Mouse (Mus musculus) heart, postnatal 0 days (tissue): ENCODE measurements around the gene Gm42906. TPM values are rescaled to one million over a fixed set of nuclear protein-coding genes. Genes with fewer than 3 reads are reported as not detected.

Experiments used
- ATAC-seq: fragments of 200-750 bp; cut with Nextera tagmentation; 2 replicates; pipeline ENCODE4 v1.8.0; 2017; ENCODE audit warnings: low read depth, moderate number of reproducible peaks, moderate library complexity; ENCODE audit not compliant: insufficient read depth
- DNase-seq: peaks from one replicate; pipeline ENCODE4 v3.0.0-alpha.2; 2016; ENCODE audit warnings: low spot score
- H3K27ac ChIP-seq: fragments of 300-500 bp; sonication (generic); 2 replicates; pipeline ENCODE4 v1.5.1; 2014; ENCODE audit warnings: low read depth, mild to moderate bottlenecking
- H3K27me3 ChIP-seq: fragments of 300-500 bp; sonication (generic); 2 replicates; pipeline ENCODE4 v1.6.1; 2014; ENCODE audit warnings: low read length, mixed read lengths; ENCODE audit not compliant: control insufficient read depth, insufficient read depth
- H3K36me3 ChIP-seq: fragments of 300-500 bp; sonication (generic); replicated peaks from 2 replicates; pipeline ENCODE4 v1.6.1; 2014; ENCODE audit warnings: low read length, mixed read lengths; ENCODE audit not compliant: control insufficient read depth, insufficient read depth
- H3K4me1 ChIP-seq: fragments of 300-500 bp; sonication (generic); 2 replicates; pipeline ENCODE4 v1.6.1; 2014; ENCODE audit warnings: antibody characterized with exemption; ENCODE audit not compliant: control insufficient read depth, insufficient read depth
- H3K4me2 ChIP-seq: fragments of 300-500 bp; sonication (generic); 2 replicates; pipeline ENCODE4 v1.6.1; 2014; ENCODE audit warnings: low read depth, mild to moderate bottlenecking, low read length, moderate library complexity
- H3K4me3 ChIP-seq: fragments of 300-500 bp; sonication (generic); 2 replicates; pipeline ENCODE4 v1.5.1; 2014; ENCODE audit warnings: low read depth, low read length
- H3K9ac ChIP-seq: fragments of 300-500 bp; sonication (generic); replicated peaks from 2 replicates; pipeline ENCODE4 v1.6.1; 2014; ENCODE audit warnings: low read depth, low read length, mixed read lengths
- H3K9me3 ChIP-seq: fragments of 300-500 bp; sonication (generic); replicated peaks from 2 replicates; pipeline ENCODE4 v1.6.1; 2016; ENCODE audit warnings: low read length; ENCODE audit not compliant: control insufficient read depth
- CTCF ChIP-seq: IDR thresholded peaks from 2 replicates; pipeline ENCODE4 v1.5.1; 2016; ENCODE audit warnings: antibody characterized with exemption, control low read depth, low read depth
- EP300 ChIP-seq: IDR thresholded peaks from 2 replicates; pipeline ENCODE4 v1.6.1; 2016; ENCODE audit warnings: antibody characterized with exemption, low read depth
- WGBS: fragments of 180-500 bp; shearing (Covaris S2); extraction: QIAGEN DNeasy Blood & Tissue Kit; methylation state at CpG from one replicate; pipeline ENCODE4 v1.1.7; 2014; 5-methylcytosine and 5-hydroxymethylcytosine counted together
- polyA plus RNA-seq: library from polyadenylated mRNA; unstranded; fragments of >200 nt; fragmentation: Nextera tagmentation; extraction: Ambion mirVana; gene quantifications from 2 replicates; pipeline ENCODE4 v1.2.1, GENCODE M21; 2015
- total RNA-seq: library from RNA; depleted of rRNA; stranded (reverse); fragments of >200 nt; gene quantifications from 2 replicates; pipeline ENCODE4 v1.2.3, GENCODE M21; 2014; ENCODE audit warnings: low replicate concordance

Gene Gm42906
- total and polyA plus RNA-seq, 2 experiments from 2014 or later: not detected

DNA sequence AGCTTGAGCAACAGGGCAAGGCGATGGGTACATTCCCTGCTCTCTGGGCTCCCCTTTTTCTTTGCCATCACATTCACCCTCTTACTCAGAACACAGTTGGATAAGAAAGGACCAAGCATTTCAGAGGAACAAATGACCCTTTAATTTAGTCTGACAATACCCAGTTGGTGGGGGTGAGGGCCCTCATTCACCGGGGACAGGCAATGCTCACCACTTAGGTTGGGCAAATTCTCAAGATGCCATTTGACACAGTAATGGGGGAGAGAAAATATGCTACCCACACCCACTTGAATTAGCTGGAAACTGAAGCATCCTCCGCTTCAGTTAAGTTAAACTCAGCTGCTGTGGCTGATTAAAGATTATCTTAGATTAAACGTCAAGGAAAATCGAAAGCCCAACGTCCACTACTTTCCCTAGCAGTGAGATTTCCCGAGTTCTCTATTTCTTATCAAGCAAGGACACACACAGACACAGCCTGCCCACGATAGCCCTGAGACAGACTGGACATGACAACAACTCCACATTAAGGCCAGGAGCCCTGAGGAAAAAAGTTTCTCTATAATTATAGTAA is 242.6 kb downstream of the Gm42906 start:
- DNase-seq (no peak), ATAC-seq (no peak)
- Histone ChIP-seq H3K4me2 (no peak overlapping the region), H3K27me3 (no peaks in the 10 kb centered on the region), H3K27ac (no peak overlapping the region), H3K36me3 (no peaks in the 10 kb centered on the region), H3K4me3 (no peak overlapping the region), H3K9me3 (no peaks in the 10 kb centered on the region), H3K4me1 (peaks cover 13% of the 10 kb centered on the region; the same call in 1 of the 2 replicates), H3K9ac (no peak overlapping the region)
- TF ChIP-seq EP300: no peak
- TF ChIP-seq CTCF: no peak
- WGBS: 32% methylated on average over 8 of the region's 8 CpGs

GRCm38 (mm10) chr5:151183656-151184240 is 244.2 kb downstream of the Gm42906 start:
- DNase-seq (peak; percentile 34), ATAC-seq (0 out of 2 replicates have a peak, but pooled peaks have one; percentile 36)
- Histone ChIP-seq H3K4me3 (no peak overlapping the region), H3K9ac (no peak overlapping the region), H3K27ac (peak overlapping the region; percentile 16; the same call in 1 of the 2 replicates), H3K4me2 (peak overlapping the region; percentile 31; the same call in 1 of the 2 replicates), H3K27me3 (no peaks in the 10 kb centered on the region), H3K4me1 (peaks cover 13% of the 10 kb centered on the region; the same call in 1 of the 2 replicates), H3K9me3 (no peaks in the 10 kb centered on the region), H3K36me3 (no peaks in the 10 kb centered on the region)
- 49% methylated on average over 11 of the region's 11 CpGs for WGBS
- TF ChIP-seq EP300: no peak
- TF ChIP-seq CTCF: no peak

DNA sequence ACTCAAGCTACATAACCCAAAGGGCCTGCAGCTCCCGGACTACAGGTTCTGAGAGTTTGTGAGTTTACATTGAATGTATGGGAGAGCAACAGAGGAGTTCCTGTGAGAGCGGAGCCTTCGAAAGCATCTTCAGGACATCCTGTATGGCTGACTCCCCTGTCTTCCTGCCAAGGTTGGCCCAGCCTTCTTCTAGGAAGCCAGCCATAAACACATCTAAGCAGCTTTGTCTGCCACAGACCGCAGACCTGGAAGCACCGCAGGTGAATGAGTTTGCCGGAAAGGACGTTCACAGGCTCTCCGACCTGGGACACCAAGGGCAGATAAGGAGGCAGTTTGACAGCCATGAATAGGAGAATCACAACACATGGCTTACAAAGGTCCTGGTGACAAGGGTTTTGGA is 246.7 kb downstream of the Gm42906 start:
- Histone ChIP-seq H3K27me3 (no peaks in the 10 kb centered on the region), H3K4me3 (no peak overlapping the region), H3K27ac (no peak overlapping the region), H3K4me1 (peaks cover 6% of the 10 kb centered on the region; the same call in 1 of the 2 replicates), H3K4me2 (no peak overlapping the region), H3K9ac (no peak overlapping the region), H3K36me3 (no peaks in the 10 kb centered on the region), H3K9me3 (no peaks in the 10 kb centered on the region)
- DNase-seq (no peak), ATAC-seq (no peak)
- TF ChIP-seq CTCF (no peak), EP300 (no peak)
- WGBS: 79% methylated on average over 8 of the region's 8 CpGs

- no peaks in the 10 kb centered on the region for H3K27me3 ChIP-seq
- WGBS: 73% methylated on average over 9 of the region's 9 CpGs
- no peak overlapping the region for H3K9ac ChIP-seq
- DNase-seq: no peak
- H3K27ac ChIP-seq: no peak overlapping the region
- H3K36me3 ChIP-seq: no peaks in the 10 kb centered on the region
- no peak for ATAC-seq
- no peak overlapping the region for H3K4me3 ChIP-seq
- TF ChIP-seq CTCF (no peak), EP300 (no peak)
- H3K4me1 ChIP-seq: peaks cover 16% of the 10 kb centered on the region
- H3K4me2 ChIP-seq: no peak overlapping the region
- no peaks in the 10 kb centered on the region for H3K9me3 ChIP-seq
These were observed 247.7 kb downstream of the Gm42906 start for GRCm38 (mm10) chr5:151180176-151180785.

- TF ChIP-seq EP300: no peak
- TF ChIP-seq CTCF: no peak
- H3K27me3 ChIP-seq: no peaks in the 10 kb centered on the region
- no peak overlapping the region for H3K9ac ChIP-seq
- no peak for ATAC-seq
- 88% methylated on average over 3 of the region's 3 CpGs for WGBS
- H3K4me3 ChIP-seq: no peak overlapping the region
- DNase-seq: no peak
- H3K4me1 ChIP-seq: peaks cover 27% of the 10 kb centered on the region
- H3K4me2 ChIP-seq: no peak overlapping the region
- no peaks in the 10 kb centered on the region for H3K36me3 ChIP-seq
- no peaks in the 10 kb centered on the region for H3K9me3 ChIP-seq
- H3K27ac ChIP-seq: no peak overlapping the region
These were observed 250.8 kb downstream of the Gm42906 start for GRCm38 (mm10) chr5:151177171-151177570.
